Mouse (Mus musculus) stomach, embryonic 16.5 days (tissue): ENCODE results near the gene Clhc1. TPM values are rescaled to one million over a fixed set of nuclear protein-coding genes. Genes with fewer than 3 reads are reported as not detected.

Experiments
- ATAC-seq: fragments of 200-750 bp; cut with Nextera tagmentation; 2 replicates; pipeline ENCODE4 v1.8.0; 2017; ENCODE audit warnings: moderate number of reproducible peaks, moderate TSS enrichment; ENCODE audit not compliant: insufficient read depth, low FRiP score
- H3K27ac ChIP-seq: fragments of 300-500 bp; sonication (generic); 2 replicates; pipeline ENCODE4 v1.5.1; 2014; ENCODE audit warnings: low read length
- H3K27me3 ChIP-seq: fragments of 300-500 bp; sonication (generic); 2 replicates; pipeline ENCODE4 v1.6.1; 2014; ENCODE audit warnings: low read length, control low read depth, mixed read lengths; ENCODE audit not compliant: control insufficient read depth, insufficient read depth
- H3K36me3 ChIP-seq: fragments of 300-500 bp; sonication (generic); 2 replicates; pipeline ENCODE4 v1.6.1; 2014; ENCODE audit warnings: low read length; ENCODE audit not compliant: control insufficient read depth, insufficient read depth
- H3K4me1 ChIP-seq: fragments of 300-500 bp; sonication (generic); 2 replicates; pipeline ENCODE4 v1.6.1; 2014; ENCODE audit warnings: low read length, control low read depth, mixed read lengths; ENCODE audit not compliant: control insufficient read depth, insufficient read depth
- H3K4me2 ChIP-seq: fragments of 300-500 bp; sonication (generic); 2 replicates; pipeline ENCODE4 v1.6.1; 2014; ENCODE audit warnings: low read depth, low read length, mixed read lengths
- H3K4me3 ChIP-seq: fragments of 300-500 bp; sonication (generic); replicated peaks from 2 replicates; pipeline ENCODE4 v1.5.1; 2014; ENCODE audit warnings: mild to moderate bottlenecking, low read length
- H3K9ac ChIP-seq: fragments of 300-500 bp; sonication (generic); 2 replicates; pipeline ENCODE4 v1.6.1; 2014; ENCODE audit warnings: low read length
- H3K9me3 ChIP-seq: fragments of 300-500 bp; sonication (generic); replicated peaks from 2 replicates; pipeline ENCODE4 v1.6.1; 2016; ENCODE audit warnings: low read length, control low read depth; ENCODE audit not compliant: control insufficient read depth
- WGBS: fragments of 180-500 bp; shearing (Covaris S2); extraction: QIAGEN DNeasy Blood & Tissue Kit; methylation state at CpG from one replicate; pipeline ENCODE4 v1.1.7; 2014; 5-methylcytosine and 5-hydroxymethylcytosine counted together
- polyA plus RNA-seq: library from polyadenylated mRNA; unstranded; fragments of >200 nt; fragmentation: Nextera tagmentation; extraction: Ambion mirVana; gene quantifications from 2 replicates; pipeline ENCODE4 v1.2.1, GENCODE M21; 2015

Clhc1 gene
- polyA plus RNA-seq = 0.14 and 0.28 TPM in 2 replicates

DNA sequence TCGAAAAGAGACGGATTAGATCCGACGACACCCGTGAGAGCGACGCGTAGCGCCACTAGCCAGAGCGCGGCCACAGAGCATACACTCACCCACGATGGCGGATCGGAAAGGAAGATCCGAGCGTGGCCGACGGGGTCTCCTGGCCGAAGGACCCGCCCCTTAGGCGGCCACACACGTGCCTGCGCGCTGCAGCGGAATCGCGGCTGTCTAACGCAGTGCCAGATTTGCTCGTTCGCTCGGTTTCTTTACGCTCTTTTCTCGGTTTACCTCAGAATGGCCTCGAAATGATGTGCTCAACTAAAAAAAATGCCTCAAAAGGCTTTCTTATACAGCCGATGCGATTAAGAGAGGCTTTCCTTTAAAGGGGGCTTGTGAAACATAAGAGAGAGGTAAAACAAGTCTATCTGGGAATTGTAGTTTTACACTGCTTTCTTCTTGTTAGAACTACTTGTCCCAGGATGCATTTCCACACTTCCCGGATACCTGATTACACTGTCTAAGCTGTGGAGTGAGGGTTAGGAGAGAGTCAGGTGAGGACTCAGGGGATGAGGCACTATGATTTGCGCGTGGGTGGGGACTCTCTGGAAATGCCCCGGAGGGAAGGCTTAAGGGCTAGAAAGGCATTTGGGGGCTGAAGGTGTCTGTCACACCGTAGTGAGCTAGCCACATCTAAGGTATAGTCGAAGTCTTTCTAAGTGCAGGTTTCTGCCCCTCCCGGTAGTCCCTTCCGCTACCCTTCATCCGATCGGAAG, at the start of gene Clhc1, which contains the start of gene Rps27a:
TSS of gene Clhc1 (plus strand) at position 199 of the 752 bp plus-strand sequence.
TSS of gene Rps27a (minus strand) at position 358 of the 752 bp plus-strand sequence.
- H3K27ac ChIP-seq = peak within 1 kb of the TSS; percentile 79
- peaks cover 5% of the 10 kb centered on the region for H3K4me1 ChIP-seq
- H3K27me3 ChIP-seq = no peaks in the 10 kb centered on the region
- H3K4me3 ChIP-seq = peak within 1 kb of the TSS; percentile 87
- peak; percentile 98 for ATAC-seq
- H3K36me3 ChIP-seq = peaks cover 18% of the 10 kb centered on the region
- peak within 1 kb of the TSS; percentile 97 for H3K9ac ChIP-seq
- WGBS = under 1% methylated on average over 46 of the region's 46 CpGs
- no peaks in the 10 kb centered on the region for H3K9me3 ChIP-seq
- peak within 1 kb of the TSS; percentile 69 for H3K4me2 ChIP-seq

GRCm38 (mm10) chr11:29503948-29504893, 43.5 kb upstream of the Clhc1 start:
- Histone ChIP-seq H3K9ac (no peak overlapping the region), H3K4me1 (no peaks in the 10 kb centered on the region), H3K9me3 (no peaks in the 10 kb centered on the region), H3K27ac (no peak overlapping the region), H3K4me3 (no peak overlapping the region), H3K36me3 (0 out of 2 replicates have a peak, but pooled peaks cover 4% of the 10 kb centered on the region), H3K27me3 (no peaks in the 10 kb centered on the region), H3K4me2 (no peak overlapping the region)
- ATAC-seq = no peak
- WGBS = 87% methylated on average over 10 of the region's 10 CpGs

DNA sequence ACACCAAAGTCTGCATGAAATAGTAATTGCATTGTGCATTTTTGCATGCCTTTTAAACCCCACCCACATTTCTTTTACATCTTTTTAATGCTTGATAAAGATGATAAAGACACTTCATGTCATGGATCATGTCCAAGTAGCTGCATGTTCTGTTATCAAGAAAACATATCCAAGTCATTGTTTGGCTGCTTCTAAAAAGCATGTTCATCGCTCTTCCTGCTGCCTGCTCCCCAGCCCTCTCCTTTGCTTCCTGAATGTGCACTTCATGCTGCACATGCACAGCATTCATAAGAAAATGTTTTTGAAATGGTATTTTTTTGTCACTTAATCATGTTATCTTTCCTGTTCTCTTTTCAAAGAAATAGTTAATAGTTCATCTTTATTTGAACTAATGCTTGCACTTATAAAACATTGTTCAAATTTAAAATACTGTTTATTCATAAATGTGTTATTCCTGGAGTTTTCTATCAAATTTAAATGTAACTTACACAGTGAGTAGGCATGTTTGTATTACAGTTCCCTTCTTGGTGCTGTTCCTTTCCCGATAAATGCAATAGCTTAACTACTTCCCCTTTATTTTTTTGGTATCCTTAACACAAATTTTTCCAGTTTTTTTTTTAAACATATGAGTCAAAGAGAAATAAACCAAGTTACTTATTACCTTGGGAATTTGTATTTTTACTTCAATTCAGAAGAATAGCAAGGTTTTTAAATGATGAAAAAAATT, 42.7 kb upstream of the Clhc1 start:
- H3K27ac ChIP-seq = no peak overlapping the region
- WGBS = 83% methylated on average over 2 of the region's 2 CpGs

DNA sequence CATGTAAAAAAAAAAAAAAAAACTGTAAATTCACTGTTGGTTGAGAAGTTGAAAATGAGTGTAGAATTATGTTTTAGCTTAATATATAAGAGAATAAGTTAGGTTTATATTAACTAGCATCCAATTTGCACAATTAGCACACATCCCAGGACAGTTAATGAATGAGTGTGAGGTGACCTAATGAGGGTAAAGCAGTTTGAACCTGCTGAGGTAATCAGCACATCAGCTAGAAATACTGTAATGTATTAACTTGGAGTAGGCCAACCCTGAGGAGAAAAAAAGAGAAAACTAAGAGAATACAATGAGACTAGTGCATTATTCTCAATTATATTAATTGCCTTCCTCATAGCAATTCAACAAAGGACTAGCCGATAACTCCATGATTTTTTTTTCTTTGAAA, 38.3 kb upstream of the Clhc1 start:
- Histone ChIP-seq H3K4me2 (no peak overlapping the region), H3K4me3 (no peak overlapping the region), H3K9ac (no peak overlapping the region), H3K9me3 (no peaks in the 10 kb centered on the region), H3K36me3 (0 out of 2 replicates have a peak, but pooled peaks cover under 1% of the 10 kb centered on the region), H3K27me3 (no peaks in the 10 kb centered on the region), H3K27ac (no peak overlapping the region), H3K4me1 (peaks cover 4% of the 10 kb centered on the region; the same call in 1 of the 2 replicates)
- 96% methylated on average over 1 of the region's 1 CpGs for WGBS
- no peak for ATAC-seq

More for the DNA sequence above, 42.7 kb upstream of the Clhc1 start:
- Histone ChIP-seq H3K9me3 (no peaks in the 10 kb centered on the region), H3K4me3 (no peak overlapping the region), H3K27me3 (no peaks in the 10 kb centered on the region), H3K4me1 (no peaks in the 10 kb centered on the region), H3K4me2 (no peak overlapping the region), H3K9ac (no peak overlapping the region), H3K36me3 (0 out of 2 replicates have a peak, but pooled peaks cover 4% of the 10 kb centered on the region)
- no peak for ATAC-seq

DNA sequence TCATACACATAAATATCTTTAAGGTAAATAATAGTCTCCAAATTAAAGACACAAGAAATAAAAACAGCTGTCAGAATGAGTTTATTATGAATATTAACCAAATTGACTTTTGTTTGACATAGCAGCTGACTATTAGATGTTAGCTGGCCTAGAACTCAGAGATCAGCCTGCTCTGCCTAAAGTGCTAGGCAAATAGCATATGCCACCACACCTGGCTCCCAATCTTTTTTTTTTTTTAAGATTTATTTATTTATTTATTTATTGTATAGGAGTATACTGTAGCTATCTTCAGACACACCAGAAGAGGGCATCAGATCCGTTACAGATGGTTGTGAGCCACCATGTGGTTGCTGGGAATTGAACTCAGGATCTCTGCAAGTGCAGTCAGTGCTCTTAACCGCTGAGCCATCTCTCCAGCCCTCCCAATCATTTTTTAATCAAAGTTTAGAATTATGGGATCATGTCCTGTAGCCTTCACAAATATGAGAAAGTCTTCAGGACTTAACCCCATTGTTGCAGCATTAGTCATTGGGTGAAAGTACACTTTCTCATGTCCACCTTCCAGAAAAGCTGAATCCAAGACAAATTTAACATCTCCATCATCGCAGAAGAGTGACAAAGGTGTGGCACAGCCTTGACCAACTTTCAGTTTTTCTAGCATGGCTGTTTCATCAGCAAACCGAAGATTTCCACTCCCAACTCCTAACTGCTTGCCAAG, 34.8 kb upstream of the Clhc1 start:
- no peaks in the 10 kb centered on the region for H3K27me3 ChIP-seq
- no peaks in the 10 kb centered on the region for H3K9me3 ChIP-seq
- no peak for ATAC-seq
- H3K36me3 ChIP-seq = no peaks in the 10 kb centered on the region
- peaks cover 4% of the 10 kb centered on the region; the same call in 1 of the 2 replicates for H3K4me1 ChIP-seq
- 90% methylated on average over 4 of the region's 4 CpGs for WGBS
- H3K9ac ChIP-seq = no peak overlapping the region
- H3K4me2 ChIP-seq = no peak overlapping the region
- no peak overlapping the region for H3K27ac ChIP-seq
- no peak overlapping the region for H3K4me3 ChIP-seq

DNA sequence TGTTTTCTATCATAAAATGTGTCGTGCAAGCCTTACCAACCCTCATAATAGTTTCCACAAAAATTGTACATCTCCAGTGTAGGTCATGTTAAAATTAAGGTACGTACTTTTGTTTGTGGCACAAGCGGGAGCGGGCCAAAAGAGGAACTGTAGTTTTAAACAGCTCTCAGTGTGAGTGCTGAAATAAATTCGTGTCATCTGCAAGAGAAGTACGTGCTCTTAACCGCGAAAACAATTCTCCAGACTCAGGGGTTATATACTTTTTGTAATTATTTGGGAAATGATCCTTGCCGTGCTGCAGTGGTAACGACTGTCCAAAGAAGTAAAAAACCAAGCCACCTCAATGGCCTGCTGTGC, 33.4 kb upstream of the Clhc1 start:
- Histone ChIP-seq H3K36me3 (no peaks in the 10 kb centered on the region), H3K9ac (peak overlapping the region; percentile 81), H3K9me3 (no peaks in the 10 kb centered on the region), H3K4me3 (peak overlapping the region; percentile 83), H3K4me2 (peak overlapping the region; percentile 75), H3K4me1 (peaks cover 4% of the 10 kb centered on the region; the same call in 1 of the 2 replicates), H3K27ac (peak overlapping the region; percentile 85), H3K27me3 (no peaks in the 10 kb centered on the region)
- 14% methylated on average over 10 of the region's 10 CpGs for WGBS
- no peak for ATAC-seq

DNA sequence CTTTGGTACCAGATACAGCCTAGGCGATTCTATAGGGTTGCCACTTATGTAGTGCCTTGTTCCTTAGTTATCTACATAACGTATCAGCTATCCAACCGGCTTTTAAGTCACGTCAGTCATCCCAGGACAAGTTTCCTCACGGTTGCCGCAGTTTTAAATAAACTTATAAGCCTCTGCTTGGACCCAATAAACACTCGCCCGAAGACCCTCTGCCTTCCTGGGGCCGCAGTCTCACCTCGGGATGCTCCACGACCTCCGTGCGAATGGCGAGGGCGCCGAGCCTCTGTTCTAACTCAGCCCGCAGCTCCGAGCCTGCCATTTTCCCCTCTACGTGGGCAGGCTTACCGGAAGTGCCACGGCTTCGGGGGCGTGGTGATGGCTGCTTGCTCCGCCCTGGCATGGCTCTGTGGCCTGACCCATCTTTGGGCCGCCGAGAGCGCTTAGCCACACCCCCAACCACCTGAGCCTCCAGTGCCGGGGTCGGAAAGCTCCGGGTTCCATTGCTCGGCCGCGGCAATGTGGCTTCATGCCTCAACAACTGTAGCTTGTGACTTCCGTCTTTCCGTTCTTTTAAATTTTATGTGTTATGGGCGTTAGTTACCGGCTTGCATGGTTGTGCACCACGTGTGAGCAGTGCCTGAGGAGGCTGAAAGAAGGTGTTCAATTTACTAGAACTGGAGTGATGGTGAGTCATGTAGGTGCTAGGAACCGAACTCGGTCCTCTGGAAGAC, 32.9 kb upstream of the Clhc1 start, which contains the start of gene Prorsd1:
TSS of gene Prorsd1 (minus strand) at position 352 of the 731 bp plus-strand sequence.
- peak within 1 kb of the TSS; percentile 75 for H3K4me2 ChIP-seq
- ATAC-seq = peak; percentile 99
- no peaks in the 10 kb centered on the region for H3K27me3 ChIP-seq
- no peaks in the 10 kb centered on the region for H3K9me3 ChIP-seq
- H3K27ac ChIP-seq = peak within 1 kb of the TSS; percentile 85
- peak within 1 kb of the TSS; percentile 81 for H3K9ac ChIP-seq
- peak within 1 kb of the TSS; percentile 83 for H3K4me3 ChIP-seq
- H3K36me3 ChIP-seq = no peaks in the 10 kb centered on the region
- peaks cover 4% of the 10 kb centered on the region; the same call in 1 of the 2 replicates for H3K4me1 ChIP-seq
- WGBS = 3% methylated on average over 40 of the region's 40 CpGs
